Mouse (Mus musculus) intestine, embryonic 14.5 days (tissue): Measurements from ENCODE around the gene Prr3. TPM values are rescaled to one million over a fixed set of nuclear protein-coding genes. Genes with fewer than 3 reads are reported as not detected.
"Not testable (repeated sequence)": the region's sequence is repeated elsewhere in the genome, so short reads cannot be mapped to it uniquely, and the experiment has no call there.

Experiments
- ATAC-seq: fragments of 200-750 bp; cut with Nextera tagmentation; replicated peaks from 2 replicates; pipeline ENCODE4 v1.8.0; 2017; ENCODE audit warnings: low read depth, moderate number of reproducible peaks, moderate TSS enrichment, moderate library complexity; ENCODE audit not compliant: low FRiP score, low TSS enrichment
- DNase-seq: peaks from one replicate; pipeline ENCODE4 v3.0.0-alpha.2; 2018; ENCODE audit warnings: low spot score
- H3K27ac ChIP-seq: fragments of 300-500 bp; sonication (generic); 2 replicates; pipeline ENCODE4 v1.5.1; 2014; ENCODE audit warnings: low read depth, mild to moderate bottlenecking, control low read depth
- H3K27me3 ChIP-seq: fragments of 300-500 bp; sonication (generic); replicated peaks from 2 replicates; pipeline ENCODE4 v1.6.1; 2014; ENCODE audit warnings: low read length, control low read depth; ENCODE audit not compliant: control insufficient read depth, insufficient read depth
- H3K36me3 ChIP-seq: fragments of 300-500 bp; sonication (generic); 2 replicates; pipeline ENCODE4 v1.6.1; 2014; ENCODE audit warnings: low read length, control low read depth; ENCODE audit not compliant: control insufficient read depth, insufficient read depth
- H3K4me1 ChIP-seq: fragments of 300-500 bp; sonication (generic); replicated peaks from 2 replicates; pipeline ENCODE4 v1.6.1; 2014; ENCODE audit warnings: low read length, control low read depth, mixed read lengths; ENCODE audit not compliant: control insufficient read depth, insufficient read depth
- H3K4me2 ChIP-seq: fragments of 300-500 bp; sonication (generic); 2 replicates; pipeline ENCODE4 v1.6.1; 2014; ENCODE audit warnings: low read length
- H3K4me3 ChIP-seq: fragments of 300-500 bp; sonication (generic); 2 replicates; pipeline ENCODE4 v1.5.1; 2014; ENCODE audit warnings: low read depth, low read length, control low read depth, mixed read lengths
- H3K9ac ChIP-seq: fragments of 300-500 bp; sonication (generic); 2 replicates; pipeline ENCODE4 v1.6.1; 2014; ENCODE audit warnings: mild to moderate bottlenecking, low read length
- H3K9me3 ChIP-seq: fragments of 300-500 bp; sonication (generic); 2 replicates; pipeline ENCODE4 v1.6.1; 2016; ENCODE audit warnings: low read length, control low read depth; ENCODE audit not compliant: control insufficient read depth
- WGBS: fragments of 180-500 bp; shearing (Covaris S2); extraction: QIAGEN DNeasy Blood & Tissue Kit; methylation state at CpG from one replicate; pipeline ENCODE4 v1.1.7; 2014; 5-methylcytosine and 5-hydroxymethylcytosine counted together
- polyA plus RNA-seq: library from polyadenylated mRNA; unstranded; fragments of >200 nt; fragmentation: Nextera tagmentation; extraction: Ambion mirVana; gene quantifications from 2 replicates; pipeline ENCODE4 v1.2.1, GENCODE M21; 2014

Gene Prr3
- polyA plus RNA-seq, 1 experiment from 2014 or later, result 25.3 TPM

DNA sequence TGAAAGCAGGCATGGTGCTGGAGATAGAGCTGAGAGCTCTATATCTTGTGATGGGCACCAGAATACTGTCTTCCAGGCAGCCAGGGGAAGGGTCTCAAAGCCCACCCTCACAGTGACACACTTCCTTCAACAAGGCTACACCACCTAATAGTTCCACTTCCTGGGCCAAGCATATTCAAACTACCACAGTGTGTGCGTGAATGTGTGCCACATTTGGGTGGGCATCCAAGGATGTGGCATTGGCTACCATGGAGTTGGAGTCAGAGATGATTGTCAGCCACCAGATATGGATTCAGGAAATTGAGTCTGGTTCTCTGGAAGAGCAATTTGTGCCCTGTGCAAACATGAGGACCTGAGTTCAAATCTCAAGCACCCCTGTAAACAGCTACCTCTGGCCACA is 41.3 kb upstream of the Prr3 start:
- H3K27me3 ChIP-seq, result no peaks in the 10 kb centered on the region
- DNase-seq (no peak), ATAC-seq (no peak)
- H3K9ac ChIP-seq, result no peak overlapping the region
- no peak overlapping the region for H3K4me3 ChIP-seq
- H3K36me3 ChIP-seq, result no peaks in the 10 kb centered on the region
- H3K4me1 ChIP-seq, result peaks cover 11% of the 10 kb centered on the region; the same call in 1 of the 2 replicates
- WGBS, result 95% methylated on average over 1 of the region's 1 CpGs
- no peaks in the 10 kb centered on the region for H3K9me3 ChIP-seq
- H3K4me2 ChIP-seq, result no peak overlapping the region
- H3K27ac ChIP-seq, result no peak overlapping the region

DNA sequence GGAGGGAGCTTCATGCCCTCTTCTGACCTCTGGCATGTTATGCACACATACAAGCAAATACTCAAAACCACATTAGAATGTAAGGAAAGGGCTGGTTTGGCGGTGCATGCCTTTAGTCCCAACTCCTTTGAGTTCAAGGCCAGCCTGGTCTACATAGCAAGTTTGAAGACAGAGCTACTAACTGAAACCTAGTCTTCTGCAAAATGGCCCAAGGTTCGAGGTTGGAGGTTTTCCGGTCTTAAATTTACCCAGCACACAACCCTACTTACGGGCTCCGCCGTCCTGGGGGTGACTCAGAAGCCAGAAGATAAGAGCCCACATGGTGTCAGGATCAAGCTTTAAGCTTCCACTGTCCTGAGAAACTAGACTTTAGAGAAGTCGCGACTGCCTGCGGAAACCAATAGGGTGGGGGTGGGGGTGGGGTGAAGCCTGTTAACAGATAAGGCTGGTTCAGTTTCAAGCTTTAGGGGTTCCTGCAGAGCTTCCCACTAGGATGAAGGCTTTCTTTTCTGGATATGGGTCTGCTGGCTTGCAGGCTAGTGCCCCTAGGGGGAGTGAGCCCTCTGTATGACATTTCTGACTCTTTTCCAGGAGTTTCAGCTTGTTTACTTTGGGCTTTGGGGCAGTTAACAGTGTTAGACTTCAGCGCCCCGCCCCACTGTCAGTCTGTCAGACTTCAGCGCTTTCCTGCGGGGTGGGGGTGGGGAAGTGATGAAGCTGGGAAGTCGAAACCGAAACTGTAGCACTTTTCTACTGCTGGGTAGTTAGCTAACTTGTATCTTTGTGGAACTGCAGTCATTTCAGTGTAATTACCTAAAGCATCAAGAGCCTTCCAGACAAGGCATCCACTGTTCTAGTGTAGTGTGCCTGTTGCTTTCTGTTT is 40.4 kb upstream of the Prr3 start, which contains the start of gene H2-T24:
H2-T24 (minus strand) TSS at position 370 of the 883 bp plus-strand sequence.
- Histone ChIP-seq H3K9ac (no peak within 1 kb of the TSS), H3K27ac (no peak within 1 kb of the TSS), H3K9me3 (no peaks in the 10 kb centered on the region), H3K4me3 (no peak within 1 kb of the TSS), H3K36me3 (no peaks in the 10 kb centered on the region), H3K4me1 (peaks cover 11% of the 10 kb centered on the region; the same call in 1 of the 2 replicates), H3K4me2 (peak within 1 kb of the TSS; percentile 18), H3K27me3 (no peaks in the 10 kb centered on the region)
- ATAC-seq (peak; percentile 68), DNase-seq (no peak)
- 27% methylated on average over 15 of the region's 15 CpGs for WGBS

DNA sequence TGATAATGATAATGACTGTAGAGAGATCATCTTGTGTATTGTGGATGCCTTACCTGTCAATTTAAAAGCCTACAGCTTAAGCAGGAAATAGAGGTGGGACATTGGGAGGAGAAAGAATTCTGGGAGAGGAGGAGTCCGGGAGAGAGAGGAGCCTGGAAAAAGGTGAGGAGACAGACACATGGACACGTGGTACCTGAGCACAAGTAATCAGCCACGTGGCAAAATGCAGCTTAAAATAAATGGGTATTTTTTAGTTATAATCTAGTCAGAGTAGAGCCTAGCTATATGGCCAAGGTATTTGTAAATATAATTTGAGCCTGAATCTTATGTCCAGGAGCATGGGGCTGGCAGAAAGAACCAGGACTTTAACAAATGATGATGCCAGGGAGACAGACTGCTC is 39.5 kb upstream of the Prr3 start:
- Histone ChIP-seq H3K4me3 (no peak overlapping the region), H3K4me1 (peaks cover 11% of the 10 kb centered on the region; the same call in 1 of the 2 replicates), H3K27me3 (no peaks in the 10 kb centered on the region), H3K36me3 (no peaks in the 10 kb centered on the region), H3K9me3 (no peaks in the 10 kb centered on the region), H3K4me2 (no peak overlapping the region), H3K9ac (no peak overlapping the region), H3K27ac (no peak overlapping the region)
- ATAC-seq, result no peak
- WGBS, result 63% methylated on average over 3 of the region's 3 CpGs
- DNase-seq, result no peak

- H3K4me1 ChIP-seq, result peaks cover 8% of the 10 kb centered on the region; the same call in 1 of the 2 replicates
- no peak overlapping the region for H3K9ac ChIP-seq
- H3K27ac ChIP-seq, result no peak overlapping the region
- ATAC-seq (no peak), DNase-seq (no peak)
- WGBS, result 68% methylated on average over 2 of the region's 2 CpGs
- no peaks in the 10 kb centered on the region for H3K27me3 ChIP-seq
- 0 out of 2 replicates have a peak, but pooled peaks cover 5% of the 10 kb centered on the region for H3K36me3 ChIP-seq
- H3K4me2 ChIP-seq, result no peak overlapping the region
- H3K9me3 ChIP-seq, result no peaks in the 10 kb centered on the region
- H3K4me3 ChIP-seq, result no peak overlapping the region
Measured at GRCm38 (mm10) chr17:36018979-36019378, 38.9 kb upstream of the Prr3 start.

GRCm38 (mm10) chr17:36017046-36017445 is 37.0 kb upstream of the Prr3 start:
- no peak for DNase-seq
- Histone ChIP-seq H3K36me3 (0 out of 2 replicates have a peak, but pooled peaks cover 5% of the 10 kb centered on the region), H3K27me3 (no peaks in the 10 kb centered on the region), H3K4me1 (0 out of 2 replicates have a peak, but pooled peaks cover 2% of the 10 kb centered on the region), H3K4me2 (no peak overlapping the region), H3K4me3 (no peak overlapping the region), H3K9ac (no peak overlapping the region), H3K27ac (no peak overlapping the region), H3K9me3 (no peaks in the 10 kb centered on the region)
- 86% methylated on average over 5 of the region's 5 CpGs for WGBS
- no peak for ATAC-seq

DNA sequence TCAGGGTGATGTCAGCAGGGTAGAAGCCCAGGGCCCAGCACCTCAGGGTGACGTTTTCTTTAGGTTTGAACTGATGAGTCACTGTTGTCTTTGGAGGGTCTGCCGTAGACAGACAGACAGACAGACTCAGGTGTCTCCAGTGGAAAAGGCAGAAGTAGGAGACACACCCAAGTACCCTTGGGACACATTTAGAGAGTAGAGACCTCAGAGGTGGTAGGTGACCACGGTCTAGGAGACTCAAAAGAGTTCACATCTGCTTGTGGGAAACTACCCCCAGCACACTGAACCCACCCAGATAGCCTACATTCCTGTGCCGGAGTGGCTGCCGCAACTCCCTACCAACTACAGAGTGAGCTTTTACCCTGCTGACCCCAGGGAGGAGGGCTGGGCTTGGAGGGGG is 34.9 kb upstream of the Prr3 start:
- Histone ChIP-seq H3K9me3 (no peaks in the 10 kb centered on the region), H3K27me3 (no peaks in the 10 kb centered on the region), H3K36me3 (0 out of 2 replicates have a peak, but pooled peaks cover 5% of the 10 kb centered on the region), H3K4me2 (no peak overlapping the region), H3K9ac (no peak overlapping the region), H3K4me1 (no peaks in the 10 kb centered on the region), H3K4me3 (no peak overlapping the region), H3K27ac (no peak overlapping the region)
- no peak for ATAC-seq
- WGBS, result 89% methylated on average over 5 of the region's 5 CpGs
- no peak for DNase-seq

GRCm38 (mm10) chr17:36004409-36004808 is 24.4 kb upstream of the Prr3 start:
- not testable (repeated sequence) for H3K27me3 ChIP-seq, H3K36me3 ChIP-seq, H3K4me1 ChIP-seq, H3K9me3 ChIP-seq, H3K4me2 ChIP-seq, H3K4me3 ChIP-seq, ATAC-seq, DNase-seq, H3K27ac ChIP-seq, H3K9ac ChIP-seq
- 88% methylated on average over 7 of the region's 7 CpGs for WGBS

DNA sequence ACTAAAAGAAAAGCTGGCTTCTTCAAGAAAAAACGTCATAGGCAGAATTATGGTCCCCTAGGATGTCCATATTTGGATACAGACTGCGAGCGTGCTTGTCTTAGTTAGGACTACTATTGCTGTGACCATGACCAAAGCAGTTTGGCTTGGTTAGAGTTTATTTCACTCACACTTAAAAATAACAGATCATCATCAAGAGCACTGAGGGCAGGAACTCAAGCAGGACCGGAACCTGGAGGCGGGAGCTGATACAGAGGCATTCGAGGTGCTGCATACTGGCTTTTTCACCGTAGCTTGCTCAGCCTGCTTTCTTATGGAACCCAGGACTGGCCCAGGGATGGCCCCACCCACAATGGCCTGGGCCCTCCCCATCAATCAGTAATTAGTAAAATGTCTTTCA is 23.3 kb upstream of the Prr3 start:
- 0 out of 2 replicates have a peak, but pooled peaks cover 3% of the 10 kb centered on the region for H3K9me3 ChIP-seq
- H3K4me3 ChIP-seq, result no peak overlapping the region
- no peak overlapping the region for H3K9ac ChIP-seq
- WGBS, result 94% methylated on average over 7 of the region's 7 CpGs
- no peaks in the 10 kb centered on the region for H3K4me1 ChIP-seq
- no peak overlapping the region for H3K4me2 ChIP-seq
- no peaks in the 10 kb centered on the region for H3K36me3 ChIP-seq
- H3K27me3 ChIP-seq, result no peaks in the 10 kb centered on the region
- DNase-seq (no peak), ATAC-seq (no peak)
- H3K27ac ChIP-seq, result no peak overlapping the region
